Mouse (Mus musculus) midbrain, embryonic 12.5 days (tissue): ENCODE data around the gene Grin1. TPM values are rescaled to one million over a fixed set of nuclear protein-coding genes. Genes with fewer than 3 reads are reported as not detected.

Experiments
- ATAC-seq: fragments of 200-750 bp; cut with Nextera tagmentation; 2 replicates; pipeline ENCODE4 v1.8.0; 2017; ENCODE audit warnings: low read depth, moderate TSS enrichment, moderate library complexity; ENCODE audit not compliant: low FRiP score
- H3K27ac ChIP-seq: fragments of 300-500 bp; sonication (generic); replicated peaks from 2 replicates; pipeline ENCODE4 v1.5.1; 2016; ENCODE audit warnings: mild to moderate bottlenecking
- H3K27me3 ChIP-seq: fragments of 300-500 bp; sonication (generic); 2 replicates; pipeline ENCODE4 v1.6.1; 2016; ENCODE audit warnings: mild to moderate bottlenecking
- H3K36me3 ChIP-seq: fragments of 300-500 bp; sonication (generic); 2 replicates; pipeline ENCODE4 v1.6.1; 2016
- H3K4me1 ChIP-seq: fragments of 300-500 bp; sonication (generic); 2 replicates; pipeline ENCODE4 v1.6.1; 2016
- H3K4me2 ChIP-seq: fragments of 300-500 bp; sonication (generic); replicated peaks from 2 replicates; pipeline ENCODE4 v1.6.1; 2016; ENCODE audit warnings: mild to moderate bottlenecking, moderate library complexity
- H3K4me3 ChIP-seq: fragments of 300-500 bp; sonication (generic); 2 replicates; pipeline ENCODE4 v1.5.1; 2016; ENCODE audit warnings: mild to moderate bottlenecking
- H3K9ac ChIP-seq: fragments of 300-500 bp; sonication (generic); replicated peaks from 2 replicates; pipeline ENCODE4 v1.6.1; 2016; ENCODE audit warnings: mild to moderate bottlenecking, moderate library complexity
- H3K9me3 ChIP-seq: fragments of 300-500 bp; sonication (generic); 2 replicates; pipeline ENCODE4 v1.6.1; 2016; ENCODE audit warnings: mild to moderate bottlenecking
- WGBS: fragments of 180-500 bp; shearing (Covaris S2); methylation state at CpG from one replicate; pipeline ENCODE4 v1.1.7; 2016; 5-methylcytosine and 5-hydroxymethylcytosine counted together
- polyA plus RNA-seq: library from polyadenylated mRNA; unstranded; fragments of >200 nt; fragmentation: Nextera tagmentation; extraction: Ambion mirVana; gene quantifications from 2 replicates; pipeline ENCODE4 v1.2.1, GENCODE M21; 2016

Gene Grin1
- polyA plus RNA-seq, 1 experiment from 2014 or later = 6.1 TPM

GRCm38 (mm10) chr2:25241438-25241775 is 77.6 kb downstream of the Grin1 start:
- 22% methylated on average over 6 of the region's 6 CpGs for WGBS
- H3K27ac ChIP-seq = 0 out of 2 replicates have a peak overlapping the region, but pooled peaks have one; percentile 42
- ATAC-seq = peak; percentile 38
- peaks cover 18% of the 10 kb centered on the region; the same call in 1 of the 2 replicates for H3K36me3 ChIP-seq
- no peaks in the 10 kb centered on the region for H3K9me3 ChIP-seq
- H3K4me1 ChIP-seq = peaks cover 30% of the 10 kb centered on the region
- H3K9ac ChIP-seq = no peak overlapping the region
- H3K27me3 ChIP-seq = peaks cover 37% of the 10 kb centered on the region
- H3K4me2 ChIP-seq = peak overlapping the region; percentile 94
- H3K4me3 ChIP-seq = peak overlapping the region; percentile 68

Other genes starting within 250 kb of the Grin1 start
- not detected in 2 replicates for gene Entpd8, start 238.9 kb downstream of the Grin1 start, polyA plus RNA-seq
- gene Noxa1, start 224.0 kb downstream of the Grin1 start, polyA plus RNA-seq = not detected in 2 replicates
- 91.2 and 92.1 TPM in 2 replicates for gene Nrarp, start 138.4 kb downstream of the Grin1 start, polyA plus RNA-seq
- 1.4 and 1.6 TPM in 2 replicates for gene Tor4a, start 122.3 kb downstream of the Grin1 start, polyA plus RNA-seq
- 118 and 123 TPM in 2 replicates for gene Nelfb, start 107.7 kb downstream of the Grin1 start, polyA plus RNA-seq
- not detected in 2 replicates for gene Stpg3, start 104.5 kb downstream of the Grin1 start, polyA plus RNA-seq
- 0.21 and 1.6 TPM in 2 replicates for gene Fam166a, start 100.4 kb downstream of the Grin1 start, polyA plus RNA-seq
- 460 and 476 TPM in 2 replicates for gene Tubb4b, start 94.5 kb downstream of the Grin1 start, polyA plus RNA-seq
- gene Slc34a3, start 84.8 kb downstream of the Grin1 start, polyA plus RNA-seq = not detected in 2 replicates
- gene Rnf224, start 82.4 kb downstream of the Grin1 start, polyA plus RNA-seq = not detected in 2 replicates
- gene Rnf208, start 76.9 kb downstream of the Grin1 start, polyA plus RNA-seq = 31.9 and 35.3 TPM in 2 replicates
- gene Cysrt1, start 76.7 kb downstream of the Grin1 start, polyA plus RNA-seq = not detected in 2 replicates
- 5.1 and 5.2 TPM in 2 replicates for gene AL732309.1, start 72.3 kb downstream of the Grin1 start, polyA plus RNA-seq
- 20.6 and 23.6 TPM in 2 replicates for gene Tmem203, start 63.7 kb downstream of the Grin1 start, polyA plus RNA-seq
- gene Tprn, start 56.6 kb downstream of the Grin1 start, polyA plus RNA-seq = 10.1 and 10.2 TPM in 2 replicates
- 210 and 216 TPM in 2 replicates for gene Ssna1, start 46.7 kb downstream of the Grin1 start, polyA plus RNA-seq
- gene Anapc2, start 46.7 kb downstream of the Grin1 start, polyA plus RNA-seq = 143 and 144 TPM in 2 replicates
- not detected in 2 replicates for gene Tmem210, start 31.0 kb downstream of the Grin1 start, polyA plus RNA-seq
- gene Lrrc26, start 29.3 kb downstream of the Grin1 start, polyA plus RNA-seq = not detected in 2 replicates
- gene Man1b1, start 13.2 kb upstream of the Grin1 start, polyA plus RNA-seq = 72.2 and 72.9 TPM in 2 replicates
- gene Dpp7, start 37.2 kb upstream of the Grin1 start, polyA plus RNA-seq = 19.5 and 20.5 TPM in 2 replicates
- gene Uap1l1, start 46.5 kb upstream of the Grin1 start, polyA plus RNA-seq = 2.9 and 7.4 TPM in 2 replicates
- 52.1 and 52.3 TPM in 2 replicates for gene Sapcd2, start 53.1 kb upstream of the Grin1 start, polyA plus RNA-seq
- gene Entpd2, start 76.7 kb upstream of the Grin1 start, polyA plus RNA-seq = 0.20 TPM in 2 replicates
- 216 and 221 TPM in 2 replicates for gene Npdc1, start 80.2 kb upstream of the Grin1 start, polyA plus RNA-seq
- 0.09 TPM in 1 of 2 replicates, not detected in the other for gene Fut7, start 104.1 kb upstream of the Grin1 start, polyA plus RNA-seq
- gene Abca2, start 109.5 kb upstream of the Grin1 start, polyA plus RNA-seq = 9.4 and 10.3 TPM in 2 replicates
- 2.5 and 2.9 TPM in 2 replicates for gene Clic3, start 137.7 kb upstream of the Grin1 start, polyA plus RNA-seq
- 42.9 and 48.6 TPM in 2 replicates for gene Paxx, start 141.9 kb upstream of the Grin1 start, polyA plus RNA-seq
- 1.5 and 1.8 TPM in 2 replicates for gene Ptgds, start 150.9 kb upstream of the Grin1 start, polyA plus RNA-seq
- not detected in 2 replicates for gene Lcn12, start 174.7 kb upstream of the Grin1 start, polyA plus RNA-seq
- gene Fbxw5, start 181.6 kb upstream of the Grin1 start, polyA plus RNA-seq = 104 and 112 TPM in 2 replicates
- 5.1 and 5.3 TPM in 2 replicates for gene C8g, start 182.5 kb upstream of the Grin1 start, polyA plus RNA-seq
- 32.3 and 32.4 TPM in 2 replicates for gene Traf2, start 227.8 kb upstream of the Grin1 start, polyA plus RNA-seq
- gene Edf1, start 238.7 kb upstream of the Grin1 start, polyA plus RNA-seq = 362 and 366 TPM in 2 replicates